Mouse (Mus musculus) heart, embryonic 11.5 days (tissue): ENCODE measurements around the gene Sema6b. TPM values are rescaled to one million over a fixed set of nuclear protein-coding genes. Genes with fewer than 3 reads are reported as not detected.

ENCODE experiments used
- ATAC-seq: fragments of 200-750 bp; cut with Nextera tagmentation; replicated peaks from 2 replicates; pipeline ENCODE4 v1.8.0; 2017; ENCODE audit warnings: moderate library complexity; ENCODE audit not compliant: insufficient number of reproducible peaks, low FRiP score, low TSS enrichment
- H3K27ac ChIP-seq: fragments of 300-500 bp; sonication (generic); 2 replicates; pipeline ENCODE4 v1.5.1; 2014; ENCODE audit warnings: mild to moderate bottlenecking, low read depth, low read length
- H3K27me3 ChIP-seq: fragments of 300-500 bp; sonication (generic); 2 replicates; pipeline ENCODE4 v1.6.1; 2014; ENCODE audit warnings: mild to moderate bottlenecking, low read length, mixed read lengths; ENCODE audit not compliant: control insufficient read depth, insufficient read depth
- H3K36me3 ChIP-seq: fragments of 300-500 bp; sonication (generic); 2 replicates; pipeline ENCODE4 v1.6.1; 2014; ENCODE audit warnings: mild to moderate bottlenecking, low read length, moderate library complexity, mixed read lengths; ENCODE audit not compliant: control insufficient read depth, insufficient read depth
- H3K4me1 ChIP-seq: fragments of 300-500 bp; sonication (generic); 2 replicates; pipeline ENCODE4 v1.6.1; 2014; ENCODE audit warnings: low read length; ENCODE audit not compliant: control insufficient read depth, insufficient read depth
- H3K4me2 ChIP-seq: fragments of 300-500 bp; sonication (generic); 2 replicates; pipeline ENCODE4 v1.6.1; 2014; ENCODE audit warnings: mild to moderate bottlenecking, moderate library complexity
- H3K4me3 ChIP-seq: fragments of 300-500 bp; sonication (generic); 2 replicates; pipeline ENCODE4 v1.5.1; 2014; ENCODE audit warnings: low read depth, low read length
- H3K9ac ChIP-seq: fragments of 300-500 bp; sonication (generic); 2 replicates; pipeline ENCODE4 v1.6.1; 2014; ENCODE audit warnings: mild to moderate bottlenecking, low read depth, low read length, moderate library complexity
- H3K9me3 ChIP-seq: fragments of 300-500 bp; sonication (generic); replicated peaks from 2 replicates; pipeline ENCODE4 v1.6.1; 2016; ENCODE audit warnings: low read length; ENCODE audit not compliant: control insufficient read depth
- WGBS: fragments of 180-500 bp; shearing (Covaris S2); extraction: QIAGEN DNeasy Blood & Tissue Kit; methylation state at CpG from one replicate; pipeline ENCODE4 v1.1.7; 2014; ENCODE audit not compliant: insufficient replicate concordance; 5-methylcytosine and 5-hydroxymethylcytosine counted together
- polyA plus RNA-seq: library from polyadenylated mRNA; unstranded; fragments of >200 nt; fragmentation: Nextera tagmentation; extraction: Ambion mirVana; gene quantifications from 2 replicates; pipeline ENCODE4 v1.2.1, GENCODE M21; 2014

The Sema6b gene
- polyA plus RNA-seq, 1 experiment from 2014 or later: 0.33 TPM

GRCm38 (mm10) chr17:56098711-56099572 is 41.2 kb downstream of the Sema6b start:
- Histone ChIP-seq H3K36me3 (peaks cover 52% of the 10 kb centered on the region), H3K4me3 (no peak overlapping the region), H3K4me2 (no peak overlapping the region), H3K27ac (no peak overlapping the region), H3K9me3 (no peaks in the 10 kb centered on the region), H3K9ac (no peak overlapping the region), H3K4me1 (no peaks in the 10 kb centered on the region), H3K27me3 (no peaks in the 10 kb centered on the region)
- ATAC-seq: no peak
- 90% methylated on average over 15 of the region's 15 CpGs for WGBS

GRCm38 (mm10) chr17:56098180-56098579 is 42.0 kb downstream of the Sema6b start:
- Histone ChIP-seq H3K9ac (no peak overlapping the region), H3K36me3 (peaks cover 55% of the 10 kb centered on the region), H3K27ac (no peak overlapping the region), H3K4me2 (no peak overlapping the region), H3K27me3 (no peaks in the 10 kb centered on the region), H3K4me3 (no peak overlapping the region), H3K4me1 (no peaks in the 10 kb centered on the region), H3K9me3 (no peaks in the 10 kb centered on the region)
- WGBS: 88% methylated on average over 8 of the region's 8 CpGs
- ATAC-seq: no peak

- Histone ChIP-seq H3K4me2 (no peak overlapping the region), H3K36me3 (peaks cover 51% of the 10 kb centered on the region), H3K9me3 (no peaks in the 10 kb centered on the region), H3K27me3 (no peaks in the 10 kb centered on the region), H3K4me3 (no peak overlapping the region), H3K27ac (no peak overlapping the region), H3K9ac (no peak overlapping the region), H3K4me1 (no peaks in the 10 kb centered on the region)
- no peak for ATAC-seq
- WGBS: 87% methylated on average over 12 of the region's 12 CpGs
Observed at GRCm38 (mm10) chr17:56096883-56097282, 43.3 kb downstream of the Sema6b start.

- H3K27me3 ChIP-seq: no peaks in the 10 kb centered on the region
- WGBS: 90% methylated on average over 1 of the region's 1 CpGs
- H3K27ac ChIP-seq: no peak overlapping the region
- no peak overlapping the region for H3K9ac ChIP-seq
- H3K4me3 ChIP-seq: no peak overlapping the region
- H3K4me1 ChIP-seq: no peaks in the 10 kb centered on the region
- ATAC-seq: no peak
- H3K9me3 ChIP-seq: no peaks in the 10 kb centered on the region
- H3K36me3 ChIP-seq: peaks cover 35% of the 10 kb centered on the region
- H3K4me2 ChIP-seq: no peak overlapping the region
Observed at GRCm38 (mm10) chr17:56092794-56093193, 47.3 kb downstream of the Sema6b start.

GRCm38 (mm10) chr17:56092312-56092711 is 47.8 kb downstream of the Sema6b start:
- WGBS: 88% methylated on average over 1 of the region's 1 CpGs
- H3K27ac ChIP-seq: no peak overlapping the region
- H3K9me3 ChIP-seq: no peaks in the 10 kb centered on the region
- no peaks in the 10 kb centered on the region for H3K4me1 ChIP-seq
- H3K9ac ChIP-seq: no peak overlapping the region
- no peak overlapping the region for H3K4me2 ChIP-seq
- peaks cover 33% of the 10 kb centered on the region for H3K36me3 ChIP-seq
- no peaks in the 10 kb centered on the region for H3K27me3 ChIP-seq
- no peak for ATAC-seq
- H3K4me3 ChIP-seq: no peak overlapping the region

- Histone ChIP-seq H3K4me1 (peaks cover 15% of the 10 kb centered on the region), H3K27ac (0 out of 2 replicates have a peak overlapping the region, but pooled peaks have one; percentile 8), H3K4me2 (peak overlapping the region; percentile 86), H3K9ac (peak overlapping the region; percentile 79), H3K36me3 (peaks cover 17% of the 10 kb centered on the region), H3K9me3 (no peaks in the 10 kb centered on the region), H3K4me3 (peak overlapping the region; percentile 77), H3K27me3 (no peaks in the 10 kb centered on the region)
- 13% methylated on average over 8 of the region's 8 CpGs for WGBS
- ATAC-seq: no peak
Observed at GRCm38 (mm10) chr17:56080781-56081585, 59.2 kb downstream of the Sema6b start.

GRCm38 (mm10) chr17:56079921-56080320 is 60.2 kb downstream of the Sema6b start:
- Histone ChIP-seq H3K27me3 (no peaks in the 10 kb centered on the region), H3K27ac (peak overlapping the region; percentile 46; the same call in 1 of the 2 replicates), H3K4me3 (peak overlapping the region; percentile 77), H3K36me3 (peaks cover 13% of the 10 kb centered on the region; the same call in 1 of the 2 replicates), H3K4me1 (peaks cover 19% of the 10 kb centered on the region), H3K9me3 (no peaks in the 10 kb centered on the region), H3K9ac (peak overlapping the region; percentile 79), H3K4me2 (peak overlapping the region; percentile 86)
- under 1% methylated on average over 11 of the region's 11 CpGs for WGBS
- ATAC-seq: no peak

- Histone ChIP-seq H3K9me3 (no peaks in the 10 kb centered on the region), H3K27me3 (no peaks in the 10 kb centered on the region), H3K4me2 (peak within 1 kb of the TSS; percentile 86), H3K4me3 (peak within 1 kb of the TSS; percentile 77), H3K9ac (peak within 1 kb of the TSS; percentile 79), H3K4me1 (peaks cover 19% of the 10 kb centered on the region), H3K36me3 (peaks cover 13% of the 10 kb centered on the region; the same call in 1 of the 2 replicates), H3K27ac (peak within 1 kb of the TSS; percentile 46)
- peak; percentile 92 for ATAC-seq
- under 1% methylated on average over 61 of the region's 61 CpGs for WGBS
Observed at GRCm38 (mm10) chr17:56078880-56079795, 61.0 kb downstream of the Sema6b start, which contains the start of gene Hdgfl2. Hdgfl2 (plus strand) TSS chr17:56079634.
